Mouse (Mus musculus): Measurements from ENCODE around the gene Adam22. TPM values are rescaled to one million over a fixed set of nuclear protein-coding genes. Genes with fewer than 3 reads are reported as not detected.

Adam22 gene
- polyA plus RNA-seq, 1 experiment from 2014 or later, result 28.5 TPM

DNA sequence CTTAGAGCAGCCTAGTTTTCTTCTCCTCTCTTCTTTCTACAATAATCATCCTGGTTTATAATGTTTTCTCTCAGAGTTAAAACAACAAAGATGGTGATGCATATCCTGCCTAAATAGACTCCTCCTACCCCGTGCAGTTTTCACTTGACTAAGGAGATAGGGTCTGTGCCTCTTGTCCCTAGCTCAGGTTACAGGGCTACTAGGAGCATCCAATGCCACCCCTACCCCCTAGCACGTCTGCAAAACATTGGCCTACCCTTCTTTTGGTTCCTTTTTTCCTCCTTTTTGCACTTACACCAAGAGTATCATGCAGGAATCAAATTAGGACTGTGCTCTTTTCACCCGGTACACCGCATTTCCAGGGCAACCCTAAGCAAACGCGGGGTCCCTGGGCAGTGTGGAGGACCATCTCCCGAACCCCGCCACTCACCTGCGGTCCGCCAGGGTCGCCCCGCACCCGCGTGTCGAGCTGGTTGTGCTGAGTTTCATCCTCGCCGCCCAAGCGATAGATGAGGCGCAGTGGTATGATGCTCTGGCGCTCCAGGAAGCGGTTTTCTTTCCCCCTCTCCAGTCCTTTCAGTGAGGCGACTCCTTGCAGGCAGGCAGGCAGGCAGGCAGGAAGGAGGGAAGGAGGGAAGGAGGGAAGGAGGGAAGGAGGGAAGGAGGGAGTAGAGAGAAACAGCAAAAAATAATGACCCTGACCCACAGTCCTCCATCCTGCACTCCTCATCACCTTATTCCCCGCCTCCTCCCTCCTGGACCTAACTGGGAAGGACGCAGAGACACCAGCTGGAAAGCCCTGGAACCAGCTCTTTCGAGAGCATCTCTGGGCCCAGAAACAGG, 968 bp downstream of the Adam22 start:
- peak overlapping the region; percentile 62 for H3K4me3 ChIP-seq (replicated peaks)
- H3K9me3 ChIP-seq, result no peaks in the 10 kb centered on the region
- peaks cover 7% of the 10 kb centered on the region; the same call in 1 of the 2 replicates for H3K4me1 ChIP-seq (replicated peaks)
- peak; percentile 62 for ATAC-seq
- no peaks in the 10 kb centered on the region for H3K27me3 ChIP-seq
- H3K36me3 ChIP-seq, result peaks cover 5% of the 10 kb centered on the region; the same call in 1 of the 2 replicates
- H3K9ac ChIP-seq (replicated peaks), result peak overlapping the region; percentile 76
- peak overlapping the region; percentile 75 for H3K4me2 ChIP-seq (replicated peaks)
- peak overlapping the region; percentile 86 for H3K27ac ChIP-seq
- WGBS, result 1% methylated on average over 25 of the region's 25 CpGs

DNA sequence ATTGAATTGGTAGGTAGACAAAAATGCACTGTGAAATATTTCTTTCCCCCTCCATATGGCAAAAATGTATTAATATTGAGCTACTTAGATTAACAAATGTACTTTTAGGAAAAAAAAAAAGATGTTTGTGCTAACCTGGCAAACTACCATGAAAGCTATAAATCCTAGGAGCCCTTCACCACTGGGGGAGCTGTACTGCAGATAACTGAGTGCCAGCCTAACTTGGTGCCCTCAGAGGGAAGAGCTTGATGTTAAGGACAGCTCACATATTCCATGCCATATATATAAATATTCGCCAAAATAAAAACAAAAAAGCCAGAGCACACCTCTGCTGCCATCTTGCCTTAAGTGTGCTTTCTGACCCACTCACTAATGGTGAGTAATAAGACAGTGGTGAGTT, 5.6 kb downstream of the Adam22 start:
- Histone ChIP-seq H3K27me3 (no peaks in the 10 kb centered on the region), H3K9ac (replicated peaks) (no peak overlapping the region), H3K27ac (no peak overlapping the region), H3K4me3 (replicated peaks) (no peak overlapping the region), H3K36me3 (peaks cover 10% of the 10 kb centered on the region; the same call in 1 of the 2 replicates), H3K4me1 (replicated peaks) (peaks cover 15% of the 10 kb centered on the region), H3K9me3 (no peaks in the 10 kb centered on the region), H3K4me2 (replicated peaks) (no peak overlapping the region)
- ATAC-seq, result no peak
- WGBS, result 56% methylated on average over 1 of the region's 1 CpGs

DNA sequence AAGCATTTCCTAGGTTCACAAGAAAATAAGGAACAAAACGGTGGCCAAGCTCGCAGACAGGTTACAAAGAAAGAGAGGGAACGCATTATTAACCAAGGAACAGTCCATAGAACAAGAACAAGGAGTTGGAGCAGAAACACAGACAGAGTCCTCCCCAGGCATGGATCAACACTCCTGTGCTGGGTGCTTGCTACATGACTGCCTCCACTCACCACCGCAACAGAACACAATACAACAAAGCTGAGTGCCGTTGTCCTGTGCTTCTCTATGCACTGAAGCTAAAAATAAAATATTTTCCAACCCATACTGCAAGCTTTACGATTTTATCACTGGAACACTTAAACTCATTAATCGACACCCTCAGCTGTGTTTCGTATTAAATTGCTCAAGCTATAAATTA, 10.3 kb downstream of the Adam22 start:
- WGBS, result 70% methylated on average over 8 of the region's 8 CpGs
- H3K27ac ChIP-seq, result no peak overlapping the region

DNA sequence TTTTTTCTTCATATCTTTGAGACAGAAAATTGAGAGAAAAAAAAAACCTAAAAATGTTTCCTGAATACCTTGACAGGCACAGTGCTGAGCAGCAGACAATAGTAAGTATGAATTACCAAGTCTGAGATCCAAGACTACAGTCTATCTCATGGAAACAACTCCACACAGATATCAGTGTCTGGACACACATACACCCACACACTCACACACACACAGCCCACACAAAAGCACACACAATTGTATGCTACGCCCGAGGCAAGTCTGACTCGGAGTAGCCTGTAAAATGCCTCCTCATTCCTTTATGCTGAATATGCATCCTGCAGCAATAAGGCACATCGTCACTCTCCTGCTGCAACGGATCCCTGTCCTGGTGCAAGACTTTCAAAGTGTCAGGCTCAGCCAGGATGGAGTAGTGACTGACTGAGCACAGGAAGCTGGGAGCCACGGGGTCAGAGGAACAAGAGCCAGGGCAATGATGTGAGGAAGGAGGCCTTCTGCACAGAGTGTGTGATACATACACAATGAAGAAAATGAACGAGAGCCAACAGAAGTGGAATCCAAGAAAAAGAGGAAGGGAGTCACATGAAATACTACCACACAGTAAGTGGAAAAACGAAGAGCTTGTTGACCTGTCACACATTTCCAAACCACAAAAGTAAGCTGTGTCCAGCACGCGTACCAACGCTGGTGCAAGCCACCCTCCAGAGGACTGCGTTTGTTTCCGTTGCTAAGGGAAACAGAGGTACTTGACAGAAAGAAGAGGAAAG, 10.9 kb downstream of the Adam22 start:
- H3K27me3 ChIP-seq, result no peaks in the 10 kb centered on the region
- H3K27ac ChIP-seq, result no peak overlapping the region
- no peak overlapping the region for H3K4me3 ChIP-seq (replicated peaks)
- H3K9ac ChIP-seq (replicated peaks), result no peak overlapping the region
- no peaks in the 10 kb centered on the region for H3K9me3 ChIP-seq
- H3K36me3 ChIP-seq, result peaks cover 5% of the 10 kb centered on the region; the same call in 1 of the 2 replicates
- ATAC-seq, result peak; percentile 53
- H3K4me2 ChIP-seq (replicated peaks), result no peak overlapping the region
- WGBS, result 63% methylated on average over 13 of the region's 13 CpGs
- peaks cover 12% of the 10 kb centered on the region; the same call in 1 of the 2 replicates for H3K4me1 ChIP-seq (replicated peaks)

More for the DNA sequence above, 10.3 kb downstream of the Adam22 start:
- no peak overlapping the region for H3K4me3 ChIP-seq (replicated peaks)
- H3K4me2 ChIP-seq (replicated peaks), result no peak overlapping the region
- H3K4me1 ChIP-seq (replicated peaks), result peaks cover 12% of the 10 kb centered on the region; the same call in 1 of the 2 replicates
- H3K36me3 ChIP-seq, result peaks cover 5% of the 10 kb centered on the region; the same call in 1 of the 2 replicates
- no peak for ATAC-seq
- no peaks in the 10 kb centered on the region for H3K9me3 ChIP-seq
- no peak overlapping the region for H3K9ac ChIP-seq (replicated peaks)
- no peaks in the 10 kb centered on the region for H3K27me3 ChIP-seq

DNA sequence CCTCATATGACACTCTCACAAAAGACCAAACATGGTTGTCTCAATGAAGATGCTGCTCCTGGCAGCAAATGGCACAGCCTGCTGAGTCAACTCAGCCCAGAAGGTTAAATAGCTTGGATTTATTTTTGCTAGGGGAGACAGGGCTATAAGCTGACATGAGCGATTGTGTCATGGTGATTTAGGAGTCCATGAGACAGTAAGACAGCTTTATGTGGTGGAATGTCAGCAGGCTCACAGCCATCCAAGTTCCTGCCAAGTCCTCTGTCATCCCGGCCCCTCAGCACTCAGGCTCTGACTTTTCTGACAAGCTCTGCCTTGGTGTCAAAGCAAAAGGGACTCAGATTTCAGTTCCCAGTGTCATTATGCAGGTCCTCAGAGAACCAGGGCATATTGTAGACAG, 11.6 kb downstream of the Adam22 start:
- no peak overlapping the region for H3K27ac ChIP-seq
- 59% methylated on average over 2 of the region's 2 CpGs for WGBS
- peaks cover 5% of the 10 kb centered on the region; the same call in 1 of the 2 replicates for H3K36me3 ChIP-seq
- no peaks in the 10 kb centered on the region for H3K27me3 ChIP-seq
- no peak overlapping the region for H3K9ac ChIP-seq (replicated peaks)
- H3K4me2 ChIP-seq (replicated peaks), result no peak overlapping the region
- H3K4me3 ChIP-seq (replicated peaks), result no peak overlapping the region
- H3K9me3 ChIP-seq, result no peaks in the 10 kb centered on the region
- H3K4me1 ChIP-seq (replicated peaks), result peaks cover 12% of the 10 kb centered on the region; the same call in 1 of the 2 replicates
- peak; percentile 57 for ATAC-seq

DNA sequence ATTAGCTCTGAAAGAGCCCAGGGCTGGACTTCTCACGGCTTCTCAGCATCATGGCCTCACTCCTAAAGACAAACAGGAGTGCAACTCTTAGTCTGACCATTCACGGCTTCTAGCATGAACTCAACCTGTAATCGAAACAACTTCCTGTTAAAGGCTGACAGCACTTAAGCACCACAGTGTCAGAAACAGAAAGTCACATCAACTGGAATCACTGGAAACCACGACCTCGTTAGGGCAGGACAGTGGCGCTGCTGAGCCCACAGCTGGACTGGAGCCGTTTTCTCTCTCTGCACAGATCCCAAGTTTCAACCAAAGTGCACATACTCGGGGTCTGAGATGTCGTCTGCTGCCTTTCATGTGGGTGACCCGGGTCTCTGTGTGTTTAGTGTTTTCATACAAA, 18.4 kb downstream of the Adam22 start:
- 79% methylated on average over 10 of the region's 10 CpGs for WGBS
- Histone ChIP-seq H3K9me3 (no peaks in the 10 kb centered on the region), H3K9ac (replicated peaks) (no peak overlapping the region), H3K4me1 (replicated peaks) (no peaks in the 10 kb centered on the region), H3K27ac (no peak overlapping the region), H3K4me2 (replicated peaks) (no peak overlapping the region), H3K4me3 (replicated peaks) (no peak overlapping the region), H3K36me3 (no peaks in the 10 kb centered on the region), H3K27me3 (no peaks in the 10 kb centered on the region)
- no peak for ATAC-seq

DNA sequence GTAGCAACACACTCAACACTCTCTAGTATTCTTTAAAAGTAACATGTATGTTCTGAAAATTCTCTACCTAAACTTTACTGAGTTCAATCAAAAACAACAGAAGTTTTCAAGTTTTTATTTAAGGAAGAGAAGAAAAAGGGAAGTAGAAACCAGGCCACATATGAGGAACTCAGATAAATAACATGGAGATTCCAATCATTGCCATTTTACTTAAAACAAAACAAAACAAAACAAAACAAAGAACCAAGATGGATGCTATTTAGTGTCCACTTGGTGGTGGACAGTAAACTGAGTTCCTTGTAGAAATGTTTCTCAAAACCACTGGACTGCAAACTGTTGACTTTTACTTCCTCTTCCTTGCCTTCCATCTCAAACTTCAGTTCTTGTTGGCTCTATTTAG, 21.6 kb downstream of the Adam22 start:
- Histone ChIP-seq H3K27me3 (no peaks in the 10 kb centered on the region), H3K4me1 (replicated peaks) (no peaks in the 10 kb centered on the region), H3K9me3 (no peaks in the 10 kb centered on the region), H3K4me3 (replicated peaks) (no peak overlapping the region), H3K36me3 (no peaks in the 10 kb centered on the region; the same call in 1 of the 2 replicates), H3K4me2 (replicated peaks) (no peak overlapping the region), H3K9ac (replicated peaks) (no peak overlapping the region), H3K27ac (no peak overlapping the region)
- ATAC-seq, result no peak

DNA sequence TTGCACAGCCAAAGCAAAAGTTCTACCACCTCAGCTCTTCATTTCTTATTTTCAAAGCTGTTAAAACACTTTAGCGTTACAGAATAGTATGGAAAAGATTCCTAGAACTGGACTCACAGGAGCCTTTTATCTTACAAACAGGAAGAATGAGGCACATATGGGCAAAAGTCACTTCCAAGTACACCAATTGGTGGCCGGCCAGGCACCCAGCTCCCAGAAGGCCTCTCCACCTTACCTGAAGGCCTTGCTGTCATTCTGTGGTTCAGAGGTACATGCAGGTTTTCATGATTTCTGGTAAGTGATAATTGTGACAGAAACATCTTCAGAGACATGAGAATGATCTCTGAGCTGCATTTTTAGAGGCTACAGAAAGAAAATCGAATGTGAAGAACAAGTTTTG, 24.7 kb downstream of the Adam22 start:
- no peaks in the 10 kb centered on the region for H3K27me3 ChIP-seq
- no peaks in the 10 kb centered on the region for H3K9me3 ChIP-seq
- H3K4me1 ChIP-seq (replicated peaks), result no peaks in the 10 kb centered on the region
- no peak for ATAC-seq
- H3K9ac ChIP-seq (replicated peaks), result no peak overlapping the region
- H3K4me2 ChIP-seq (replicated peaks), result no peak overlapping the region
- H3K27ac ChIP-seq, result no peak overlapping the region
- no peak overlapping the region for H3K4me3 ChIP-seq (replicated peaks)
- WGBS, result 92% methylated on average over 3 of the region's 3 CpGs
- H3K36me3 ChIP-seq, result no peaks in the 10 kb centered on the region; the same call in 1 of the 2 replicates

DNA sequence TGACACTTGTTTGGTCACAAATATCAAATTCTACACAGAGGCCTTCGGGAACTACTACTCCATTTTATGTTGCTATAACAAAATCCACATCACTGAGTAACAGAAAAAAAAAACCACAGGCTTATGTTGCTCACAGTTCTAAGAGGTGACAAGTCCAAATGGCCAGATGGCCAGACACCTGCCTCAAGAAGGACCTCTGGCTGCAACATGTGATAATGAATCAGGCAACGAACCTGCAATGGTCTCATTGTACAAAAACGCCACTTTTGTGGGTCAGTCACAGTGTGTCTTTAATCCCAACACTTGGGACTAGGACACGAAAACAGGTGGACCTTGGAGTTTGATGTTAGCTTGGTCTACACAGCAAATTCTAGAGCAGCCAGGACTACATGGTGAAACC, 26.3 kb downstream of the Adam22 start:
- no peak overlapping the region for H3K27ac ChIP-seq
- no peaks in the 10 kb centered on the region for H3K27me3 ChIP-seq
- no peak for ATAC-seq
- H3K9me3 ChIP-seq, result no peaks in the 10 kb centered on the region
- H3K9ac ChIP-seq (replicated peaks), result no peak overlapping the region
- 92% methylated on average over 4 of the region's 4 CpGs for WGBS
- H3K4me2 ChIP-seq (replicated peaks), result no peak overlapping the region
- H3K4me1 ChIP-seq (replicated peaks), result no peaks in the 10 kb centered on the region
- no peaks in the 10 kb centered on the region; the same call in 1 of the 2 replicates for H3K36me3 ChIP-seq
- no peak overlapping the region for H3K4me3 ChIP-seq (replicated peaks)

DNA sequence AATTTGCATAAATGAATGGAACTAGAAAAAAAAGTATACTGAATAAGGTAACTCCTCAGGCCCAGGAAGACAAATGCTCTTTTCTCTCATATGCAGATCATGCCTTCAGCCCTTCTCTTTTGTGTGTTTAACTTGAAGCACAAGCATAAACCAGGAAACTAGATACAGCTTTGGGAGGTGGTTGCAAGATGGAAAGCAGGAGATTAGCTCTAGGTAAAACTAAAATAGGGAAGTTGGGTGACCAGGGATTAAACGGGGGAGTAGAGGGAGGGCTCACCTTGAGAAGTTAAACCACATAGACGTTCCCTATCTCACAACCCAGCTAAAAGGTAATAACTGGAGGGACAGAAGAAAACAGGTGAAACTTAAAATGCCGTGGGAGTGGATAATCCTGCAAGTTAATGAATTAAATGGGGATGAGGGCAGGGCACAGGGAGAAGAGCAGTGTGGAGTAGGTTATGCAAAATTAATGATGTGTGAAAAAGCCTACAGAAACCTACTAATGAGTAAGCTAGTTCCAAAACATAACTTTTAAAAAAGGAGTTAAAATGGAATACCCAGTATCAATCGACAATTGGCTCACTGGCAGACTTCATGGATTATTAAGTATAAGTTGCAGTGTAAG, 40.2 kb downstream of the Adam22 start:
- H3K9ac ChIP-seq (replicated peaks), result no peak overlapping the region
- H3K27ac ChIP-seq, result no peak overlapping the region
- H3K4me2 ChIP-seq (replicated peaks), result no peak overlapping the region
- no peaks in the 10 kb centered on the region for H3K9me3 ChIP-seq
- no peaks in the 10 kb centered on the region for H3K27me3 ChIP-seq
- ATAC-seq, result no peak
- H3K4me3 ChIP-seq (replicated peaks), result no peak overlapping the region
- H3K36me3 ChIP-seq, result peaks cover 7% of the 10 kb centered on the region; the same call in 1 of the 2 replicates
- H3K4me1 ChIP-seq (replicated peaks), result no peaks in the 10 kb centered on the region
- 83% methylated on average over 4 of the region's 4 CpGs for WGBS

DNA sequence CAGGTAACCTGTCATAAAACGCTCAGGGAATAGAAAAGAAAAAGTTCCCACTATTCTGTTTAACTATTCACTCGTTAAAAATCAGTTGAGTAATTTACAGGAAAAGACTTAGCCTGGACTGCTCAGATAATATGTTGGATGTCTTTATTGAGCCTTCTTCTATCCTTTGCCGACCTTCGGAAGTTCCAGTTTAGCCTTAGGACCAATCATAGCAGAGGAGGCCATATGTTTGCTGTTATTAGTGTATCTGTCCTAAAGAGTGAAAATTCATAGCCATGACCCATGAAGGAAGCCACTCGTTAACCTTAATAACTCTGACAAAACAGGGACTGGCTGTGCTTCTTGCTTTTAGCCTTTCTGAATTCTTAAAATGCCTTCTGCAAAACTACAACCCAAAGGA, 41.3 kb downstream of the Adam22 start:
- Histone ChIP-seq H3K4me3 (replicated peaks) (no peak overlapping the region), H3K27me3 (no peaks in the 10 kb centered on the region)
- WGBS, result 85% methylated on average over 5 of the region's 5 CpGs

DNA sequence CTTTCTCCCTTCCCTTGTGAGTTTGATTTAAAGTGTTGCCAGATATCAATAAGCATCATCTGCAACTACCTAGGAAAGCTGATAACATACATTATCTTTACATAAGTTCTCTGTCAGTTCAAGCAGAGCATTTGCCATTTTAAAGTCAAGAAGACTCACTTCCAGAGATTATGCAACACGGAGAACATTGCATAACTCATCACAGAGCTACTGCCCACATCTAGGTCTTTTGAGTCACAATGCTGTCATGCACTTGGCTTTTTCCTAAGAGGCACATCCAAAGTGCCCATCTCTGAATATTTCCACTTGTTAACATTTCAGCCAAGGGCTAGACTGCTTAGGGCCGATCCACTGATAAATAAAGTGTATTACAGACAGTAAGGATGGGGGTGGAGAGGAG, 55.6 kb downstream of the Adam22 start:
- H3K4me1 ChIP-seq (replicated peaks), result no peaks in the 10 kb centered on the region

More for the DNA sequence above, 41.3 kb downstream of the Adam22 start:
- H3K9ac ChIP-seq (replicated peaks), result no peak overlapping the region
- H3K9me3 ChIP-seq, result no peaks in the 10 kb centered on the region
- H3K36me3 ChIP-seq, result peaks cover 7% of the 10 kb centered on the region; the same call in 1 of the 2 replicates
- no peak for ATAC-seq
- H3K27ac ChIP-seq, result no peak overlapping the region
- no peak overlapping the region for H3K4me2 ChIP-seq (replicated peaks)
- H3K4me1 ChIP-seq (replicated peaks), result no peaks in the 10 kb centered on the region

More for the DNA sequence above, 55.6 kb downstream of the Adam22 start:
- Histone ChIP-seq H3K4me2 (replicated peaks) (no peak overlapping the region), H3K4me3 (replicated peaks) (no peak overlapping the region), H3K36me3 (no peaks in the 10 kb centered on the region), H3K9ac (replicated peaks) (no peak overlapping the region), H3K27ac (no peak overlapping the region), H3K27me3 (no peaks in the 10 kb centered on the region), H3K9me3 (no peaks in the 10 kb centered on the region)
- ATAC-seq, result no peak
- WGBS, result 86% methylated on average over 2 of the region's 2 CpGs

Measured in midbrain, embryonic 13.5 days (tissue).